Mouse (Mus musculus) kidney, embryonic 16.5 days (tissue): ENCODE measurements around the gene Orc3. TPM values are rescaled to one million over a fixed set of nuclear protein-coding genes. Genes with fewer than 3 reads are reported as not detected.

Experiments used
- ATAC-seq: fragments of 200-750 bp; cut with Nextera tagmentation; 2 replicates; pipeline ENCODE4 v1.8.0; 2017; ENCODE audit warnings: moderate TSS enrichment; ENCODE audit not compliant: low FRiP score, low TSS enrichment
- H3K27ac ChIP-seq: fragments of 300-500 bp; sonication (generic); 2 replicates; pipeline ENCODE4 v1.5.1; 2014; ENCODE audit warnings: low read length
- H3K27me3 ChIP-seq: fragments of 300-500 bp; sonication (generic); 2 replicates; pipeline ENCODE4 v1.6.1; 2014; ENCODE audit warnings: low read length, control low read depth, mixed read lengths; ENCODE audit not compliant: insufficient read depth
- H3K36me3 ChIP-seq: fragments of 300-500 bp; sonication (generic); 2 replicates; pipeline ENCODE4 v1.6.1; 2014; ENCODE audit warnings: low read length, control low read depth, mixed read lengths; ENCODE audit not compliant: insufficient read depth
- H3K4me1 ChIP-seq: fragments of 300-500 bp; sonication (generic); 2 replicates; pipeline ENCODE4 v1.6.1; 2014; ENCODE audit warnings: low read length, control low read depth, mixed read lengths; ENCODE audit not compliant: insufficient read depth
- H3K4me2 ChIP-seq: fragments of 300-500 bp; sonication (generic); replicated peaks from 2 replicates; pipeline ENCODE4 v1.6.1; 2014; ENCODE audit warnings: low read depth, low read length
- H3K4me3 ChIP-seq: fragments of 300-500 bp; sonication (generic); 2 replicates; pipeline ENCODE4 v1.5.1; 2014; ENCODE audit warnings: mild to moderate bottlenecking, low read length
- H3K9ac ChIP-seq: fragments of 300-500 bp; sonication (generic); replicated peaks from 2 replicates; pipeline ENCODE4 v1.6.1; 2014; ENCODE audit warnings: low read length
- H3K9me3 ChIP-seq: fragments of 300-500 bp; sonication (generic); 2 replicates; pipeline ENCODE4 v1.6.1; 2016; ENCODE audit warnings: low read length, control low read depth
- WGBS: fragments of 180-500 bp; shearing (Covaris S2); extraction: QIAGEN DNeasy Blood & Tissue Kit; methylation state at CpG from one replicate; pipeline ENCODE4 v1.1.7; 2014; 5-methylcytosine and 5-hydroxymethylcytosine counted together
- polyA plus RNA-seq: library from polyadenylated mRNA; unstranded; fragments of >200 nt; fragmentation: Nextera tagmentation; extraction: Ambion mirVana; gene quantifications from 2 replicates; pipeline ENCODE4 v1.2.1, GENCODE M21; 2015

Gene Orc3
- polyA plus RNA-seq, 1 experiment from 2014 or later, result 91.0 TPM

DNA sequence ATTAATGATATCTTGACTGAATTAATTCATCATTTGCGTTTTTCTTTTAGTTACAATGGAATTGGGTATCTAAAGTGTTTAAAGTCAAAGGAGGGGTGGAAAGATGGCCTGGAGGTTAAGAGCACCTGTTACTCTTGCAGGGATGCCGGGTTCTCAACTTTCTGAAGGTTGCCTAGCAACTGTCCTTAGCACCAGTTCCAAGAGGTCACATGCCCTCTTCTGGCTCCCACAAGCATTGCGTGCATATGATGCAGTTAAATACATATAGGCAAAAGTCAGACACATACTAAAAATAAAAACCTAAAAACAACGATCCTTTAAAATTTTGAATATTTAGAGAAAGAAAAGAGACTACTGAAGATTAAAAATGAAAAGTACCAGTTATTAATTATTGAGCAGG lies 53.8 kb downstream of the Orc3 start:
- 51% methylated on average over 4 of the region's 4 CpGs for WGBS
- Histone ChIP-seq H3K36me3 (peaks cover 10% of the 10 kb centered on the region; the same call in 1 of the 2 replicates), H3K4me1 (peaks cover 13% of the 10 kb centered on the region), H3K4me2 (no peak overlapping the region), H3K9me3 (no peaks in the 10 kb centered on the region), H3K27me3 (no peaks in the 10 kb centered on the region), H3K27ac (no peak overlapping the region), H3K9ac (no peak overlapping the region), H3K4me3 (no peak overlapping the region)
- ATAC-seq, result peak; percentile 63; the same call in 1 of the 2 replicates

DNA sequence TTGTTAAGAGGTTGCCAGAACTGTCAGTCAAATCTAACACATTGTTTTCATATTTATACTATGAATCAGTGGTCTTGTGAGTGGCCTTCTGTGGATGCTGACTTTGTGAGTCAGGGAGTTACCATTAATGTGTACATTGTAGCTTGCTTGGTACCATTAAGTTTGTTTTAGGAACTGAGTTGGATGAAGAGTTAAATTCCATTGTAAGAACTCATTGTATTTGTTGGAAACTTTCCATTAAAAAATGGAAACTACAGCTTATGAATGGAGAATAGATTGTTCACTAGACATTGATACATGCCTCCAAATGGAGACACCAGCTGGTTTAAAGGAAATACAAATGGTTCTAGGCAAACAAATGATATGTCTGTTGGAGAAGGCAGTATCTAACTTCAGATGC lies 58.6 kb downstream of the Orc3 start:
- Histone ChIP-seq H3K4me2 (no peak overlapping the region), H3K36me3 (no peaks in the 10 kb centered on the region), H3K4me1 (peaks cover 27% of the 10 kb centered on the region), H3K27ac (no peak overlapping the region), H3K4me3 (no peak overlapping the region), H3K27me3 (no peaks in the 10 kb centered on the region), H3K9me3 (no peaks in the 10 kb centered on the region), H3K9ac (no peak overlapping the region)
- ATAC-seq, result no peak

DNA sequence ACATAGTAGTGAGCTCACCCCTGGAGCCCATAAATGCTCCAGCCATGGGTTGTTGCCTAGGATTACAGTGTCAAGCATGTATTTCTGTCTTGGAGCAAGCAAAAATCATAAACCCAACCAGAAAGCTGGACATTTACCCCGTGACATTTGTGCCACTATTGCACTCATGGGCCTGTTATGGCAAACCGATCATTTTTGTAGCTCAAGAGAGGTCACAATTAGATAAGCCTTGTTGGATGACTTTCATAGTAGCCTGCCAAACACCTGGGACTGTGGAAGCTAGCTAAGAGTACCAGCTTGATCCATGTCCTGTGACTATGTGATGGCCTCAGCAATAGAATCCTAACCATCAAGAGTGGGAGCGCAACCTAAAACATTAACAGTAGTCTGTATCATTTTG lies 59.1 kb downstream of the Orc3 start:
- Histone ChIP-seq H3K27ac (no peak overlapping the region), H3K4me1 (peaks cover 27% of the 10 kb centered on the region), H3K9ac (no peak overlapping the region), H3K4me3 (no peak overlapping the region), H3K4me2 (no peak overlapping the region), H3K27me3 (no peaks in the 10 kb centered on the region), H3K36me3 (no peaks in the 10 kb centered on the region), H3K9me3 (no peaks in the 10 kb centered on the region)
- ATAC-seq, result no peak
- WGBS, result 94% methylated on average over 3 of the region's 3 CpGs

DNA sequence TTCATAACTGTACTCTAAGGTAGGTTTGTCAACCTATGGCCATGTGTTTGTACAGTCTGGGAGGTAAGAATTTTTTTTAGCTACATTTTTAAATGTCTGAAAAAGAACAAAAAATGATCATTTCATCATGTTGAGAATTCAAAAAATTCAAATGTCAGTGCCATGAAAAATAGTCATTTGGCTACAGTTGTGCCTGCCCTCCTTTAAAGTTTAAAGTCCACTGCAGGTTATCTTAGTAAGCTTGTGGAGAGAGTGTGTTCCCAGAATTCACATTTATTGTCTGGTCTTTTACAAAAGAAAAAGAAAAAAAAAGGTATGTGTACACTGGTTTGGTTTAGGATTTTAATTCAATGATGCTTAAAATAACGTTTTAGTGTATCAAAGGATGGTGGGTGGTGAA lies 60.1 kb downstream of the Orc3 start:
- WGBS, result 58% methylated on average over 1 of the region's 1 CpGs
- ATAC-seq, result no peak
- no peak overlapping the region for H3K9ac ChIP-seq
- H3K4me2 ChIP-seq, result no peak overlapping the region
- no peak overlapping the region for H3K27ac ChIP-seq
- no peaks in the 10 kb centered on the region for H3K9me3 ChIP-seq
- H3K4me1 ChIP-seq, result peaks cover 29% of the 10 kb centered on the region
- H3K27me3 ChIP-seq, result no peaks in the 10 kb centered on the region
- no peaks in the 10 kb centered on the region for H3K36me3 ChIP-seq
- no peak overlapping the region for H3K4me3 ChIP-seq

DNA sequence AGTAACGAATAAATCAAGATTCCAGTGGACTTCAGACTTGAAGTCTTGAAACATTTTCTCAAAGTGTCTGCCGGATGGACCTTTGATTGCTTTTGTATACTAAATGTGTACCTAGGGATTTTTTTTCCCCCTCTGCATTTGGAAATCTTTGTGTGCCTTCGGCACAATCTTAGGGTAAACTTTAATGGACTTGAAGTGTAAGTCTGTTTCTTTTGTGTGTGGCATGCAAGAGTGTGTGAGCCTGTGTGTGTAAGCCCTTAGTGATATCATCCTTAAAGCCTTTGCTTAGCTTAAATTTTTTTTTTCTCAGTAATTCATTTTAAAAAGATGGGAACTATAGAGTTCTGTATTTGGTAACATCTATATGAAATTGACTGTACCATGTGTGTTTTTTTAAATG lies 62.8 kb downstream of the Orc3 start:
- Histone ChIP-seq H3K36me3 (no peaks in the 10 kb centered on the region), H3K27ac (peak overlapping the region; percentile 97), H3K27me3 (no peaks in the 10 kb centered on the region), H3K9ac (peak overlapping the region; percentile 97), H3K4me2 (peak overlapping the region; percentile 69), H3K4me3 (peak overlapping the region; percentile 93), H3K4me1 (peaks cover 25% of the 10 kb centered on the region), H3K9me3 (no peaks in the 10 kb centered on the region)
- no peak for ATAC-seq
- 1% methylated on average over 3 of the region's 3 CpGs for WGBS

DNA sequence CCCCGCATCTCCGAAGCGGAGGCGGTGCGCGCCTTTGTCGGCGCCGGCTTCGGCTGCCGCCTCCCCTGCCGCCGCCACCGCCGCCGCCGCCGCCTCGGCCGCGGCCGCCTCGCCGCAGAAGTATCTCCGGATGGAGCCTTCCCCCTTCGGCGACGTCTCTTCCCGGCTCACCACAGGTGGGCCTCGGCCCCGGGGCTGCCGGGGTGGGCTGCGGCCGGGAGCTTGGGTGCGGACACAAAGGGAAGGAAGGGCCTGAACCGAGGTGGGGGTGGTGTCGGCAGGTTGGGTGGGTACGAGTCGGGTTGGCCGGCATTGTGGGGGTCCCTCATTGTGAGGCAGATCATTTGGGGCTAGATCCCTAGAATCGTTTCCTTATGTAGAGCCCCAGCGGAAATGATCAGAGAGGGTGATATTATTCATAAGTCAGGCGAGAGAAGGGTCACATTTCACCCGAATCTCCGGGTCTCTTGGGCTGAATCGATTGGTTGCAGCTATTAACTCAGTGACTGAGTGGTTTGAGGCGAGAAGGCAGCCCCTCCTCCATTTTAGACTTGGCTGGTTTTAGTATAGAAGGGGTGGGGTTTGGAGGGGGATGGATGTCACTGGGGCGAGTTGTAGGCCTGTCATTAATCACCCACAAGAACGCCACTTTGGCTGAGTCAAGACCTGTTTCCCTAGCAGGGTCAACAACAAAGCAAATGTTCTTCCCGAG lies 63.5 kb downstream of the Orc3 start:
- peak; percentile 87 for ATAC-seq
- Histone ChIP-seq H3K9ac (peak overlapping the region; percentile 97), H3K4me1 (peaks cover 19% of the 10 kb centered on the region), H3K36me3 (no peaks in the 10 kb centered on the region), H3K27me3 (no peaks in the 10 kb centered on the region), H3K27ac (peak overlapping the region; percentile 97), H3K4me3 (peak overlapping the region; percentile 93), H3K4me2 (peak overlapping the region; percentile 69), H3K9me3 (no peaks in the 10 kb centered on the region)
- under 1% methylated on average over 41 of the region's 50 CpGs for WGBS

DNA sequence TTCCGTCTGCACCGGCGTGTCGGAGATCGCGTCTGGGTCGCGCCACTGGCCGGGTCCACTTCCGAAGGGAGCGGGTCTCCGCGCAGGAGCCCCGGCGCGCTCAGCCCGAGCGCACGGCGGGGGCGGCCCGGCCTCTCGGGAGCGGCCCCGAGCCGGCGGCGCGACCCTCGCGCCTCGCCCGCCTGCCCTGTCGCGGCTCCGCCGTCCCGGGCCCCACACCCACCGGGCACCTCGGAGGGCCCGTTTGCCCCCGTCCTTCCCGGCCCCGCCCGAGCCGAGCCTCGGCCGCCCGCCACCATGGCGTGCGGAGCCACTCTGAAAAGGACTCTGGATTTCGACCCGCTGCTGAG lies 64.0 kb downstream of the Orc3 start, which contains the start of gene Akirin2:
Gene Akirin2, plus strand, starts transcription at position 190 of the 350 bp plus-strand sequence.
- peak; percentile 75; the same call in 1 of the 2 replicates for ATAC-seq
- peaks cover 14% of the 10 kb centered on the region; the same call in 1 of the 2 replicates for H3K4me1 ChIP-seq
- peak within 1 kb of the TSS; percentile 69 for H3K4me2 ChIP-seq
- H3K9ac ChIP-seq, result peak within 1 kb of the TSS; percentile 97
- H3K27me3 ChIP-seq, result no peaks in the 10 kb centered on the region
- H3K4me3 ChIP-seq, result peak within 1 kb of the TSS; percentile 93
- under 1% methylated on average over 35 of the region's 53 CpGs for WGBS
- no peaks in the 10 kb centered on the region for H3K36me3 ChIP-seq
- peak within 1 kb of the TSS; percentile 97 for H3K27ac ChIP-seq
- H3K9me3 ChIP-seq, result no peaks in the 10 kb centered on the region

DNA sequence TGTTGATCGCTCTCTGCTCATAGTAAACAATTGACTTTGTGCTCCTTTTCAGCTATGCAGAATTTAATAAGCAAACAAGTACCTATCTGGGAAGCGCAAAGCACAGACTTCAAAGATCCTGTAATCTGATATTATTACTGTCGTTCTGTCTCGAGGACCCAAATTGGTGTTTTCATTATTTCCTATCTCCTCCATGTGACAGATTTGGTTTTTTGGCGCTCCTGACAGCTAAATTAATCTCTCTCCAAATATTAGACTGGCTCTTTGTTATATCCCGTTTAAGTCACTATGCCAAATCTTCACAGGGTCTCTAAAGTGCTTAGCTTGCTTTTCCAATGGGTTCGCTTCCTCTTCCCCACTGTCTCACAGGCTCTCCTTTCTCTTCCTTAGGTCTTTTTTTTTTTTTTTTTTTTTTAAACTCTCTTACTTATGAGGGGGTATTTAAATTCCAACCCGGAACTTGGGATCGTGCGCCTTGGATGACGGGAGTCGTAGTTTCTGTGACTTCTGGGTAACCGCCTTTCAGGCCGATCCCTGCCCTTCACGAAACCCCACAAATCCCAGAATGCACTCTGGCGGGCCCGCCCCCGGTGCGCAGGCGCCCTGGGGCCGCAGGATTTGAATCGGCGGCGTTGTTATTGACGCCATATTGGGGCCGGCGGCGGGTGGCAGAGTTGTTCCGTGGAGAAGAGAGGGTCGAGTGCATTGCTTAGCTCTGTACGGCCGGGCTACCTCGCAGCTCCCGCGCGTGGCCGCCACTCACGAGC lies 64.6 kb downstream of the Orc3 start:
- Histone ChIP-seq H3K9ac (peak overlapping the region; percentile 97), H3K4me2 (peak overlapping the region; percentile 57), H3K4me1 (0 out of 2 replicates have a peak, but pooled peaks cover 9% of the 10 kb centered on the region), H3K9me3 (no peaks in the 10 kb centered on the region), H3K4me3 (peak overlapping the region; percentile 93), H3K27ac (peak overlapping the region; percentile 97), H3K27me3 (no peaks in the 10 kb centered on the region), H3K36me3 (no peaks in the 10 kb centered on the region)
- peak; percentile 92 for ATAC-seq
- 2% methylated on average over 38 of the region's 38 CpGs for WGBS

DNA sequence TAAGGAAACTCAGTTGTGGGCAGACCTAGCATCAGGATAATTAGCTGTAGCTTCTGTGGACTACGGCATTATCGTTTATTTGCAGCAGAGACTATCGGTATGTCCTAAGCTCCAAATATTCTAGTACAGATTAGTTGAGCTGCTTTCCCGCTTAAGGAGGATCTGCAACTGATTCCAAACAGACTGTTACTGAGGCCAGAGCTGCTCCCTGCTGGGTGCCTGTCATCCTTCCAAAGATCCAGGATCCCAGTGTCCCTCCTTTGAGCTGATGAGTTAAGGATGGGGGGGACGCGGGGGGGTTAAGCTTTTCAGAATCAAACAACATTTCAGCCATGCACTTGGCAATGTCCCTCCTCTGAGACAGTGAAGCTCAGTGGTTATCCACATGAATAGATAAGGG lies 84.8 kb downstream of the Orc3 start:
- Histone ChIP-seq H3K9me3 (peaks cover 3% of the 10 kb centered on the region; the same call in 1 of the 2 replicates), H3K9ac (no peak overlapping the region), H3K4me2 (no peak overlapping the region), H3K27ac (no peak overlapping the region), H3K4me1 (no peaks in the 10 kb centered on the region), H3K27me3 (no peaks in the 10 kb centered on the region), H3K36me3 (no peaks in the 10 kb centered on the region), H3K4me3 (no peak overlapping the region)
- 84% methylated on average over 6 of the region's 6 CpGs for WGBS
- no peak for ATAC-seq

DNA sequence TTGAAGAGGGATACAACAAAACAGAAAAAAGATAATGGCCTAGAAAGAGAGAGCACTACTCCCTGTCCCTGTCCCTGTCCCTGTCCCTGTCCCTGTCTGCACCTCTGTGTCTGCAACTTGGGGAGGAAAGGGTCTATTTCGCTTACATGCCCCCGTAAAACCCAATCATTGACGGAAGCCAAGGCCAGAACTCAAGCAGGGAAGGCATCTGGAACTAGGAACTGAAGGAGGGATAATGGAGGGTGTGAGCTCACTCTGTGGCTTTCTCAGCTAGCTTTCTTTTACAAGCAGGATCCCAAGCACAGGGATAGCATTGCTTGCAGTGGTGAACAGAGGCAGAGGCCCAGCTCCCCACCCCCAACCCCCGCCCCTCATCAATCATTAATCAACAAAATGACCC lies 85.4 kb downstream of the Orc3 start:
- no peak overlapping the region for H3K4me2 ChIP-seq
- no peak overlapping the region for H3K4me3 ChIP-seq
- no peak overlapping the region for H3K9ac ChIP-seq
- no peaks in the 10 kb centered on the region for H3K36me3 ChIP-seq
- no peaks in the 10 kb centered on the region for H3K27me3 ChIP-seq
- H3K9me3 ChIP-seq, result no peaks in the 10 kb centered on the region
- H3K4me1 ChIP-seq, result no peaks in the 10 kb centered on the region
- no peak for ATAC-seq
- H3K27ac ChIP-seq, result no peak overlapping the region
- 43% methylated on average over 4 of the region's 4 CpGs for WGBS
